Mouse (Mus musculus): ENCODE measurements around the gene Ppp1r1c.
"Not testable (repeated sequence)": the region's sequence is repeated elsewhere in the genome, so short reads cannot be mapped to it uniquely, and the experiment has no call there.

Ppp1r1c gene

DNA sequence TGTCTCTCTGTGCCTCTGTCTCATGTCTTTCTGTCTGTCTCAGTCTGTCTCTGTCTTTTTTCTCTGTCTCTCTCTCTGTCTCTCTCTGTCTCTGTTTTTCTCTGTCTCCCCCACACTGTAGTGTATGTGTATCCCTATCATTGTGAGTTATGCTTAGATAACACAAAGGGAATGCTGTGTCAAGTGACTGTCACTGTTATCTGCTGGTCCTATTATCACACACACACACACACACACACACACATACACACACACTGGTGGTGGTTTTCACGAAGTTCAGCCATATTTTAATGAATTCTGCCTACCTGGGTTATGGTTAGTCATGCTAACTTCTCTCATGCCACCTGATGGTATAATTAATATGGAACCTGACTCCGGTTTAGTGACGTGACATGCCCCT is 44.1 kb downstream of the Ppp1r1c start:
- DNase-seq: no peak

DNA sequence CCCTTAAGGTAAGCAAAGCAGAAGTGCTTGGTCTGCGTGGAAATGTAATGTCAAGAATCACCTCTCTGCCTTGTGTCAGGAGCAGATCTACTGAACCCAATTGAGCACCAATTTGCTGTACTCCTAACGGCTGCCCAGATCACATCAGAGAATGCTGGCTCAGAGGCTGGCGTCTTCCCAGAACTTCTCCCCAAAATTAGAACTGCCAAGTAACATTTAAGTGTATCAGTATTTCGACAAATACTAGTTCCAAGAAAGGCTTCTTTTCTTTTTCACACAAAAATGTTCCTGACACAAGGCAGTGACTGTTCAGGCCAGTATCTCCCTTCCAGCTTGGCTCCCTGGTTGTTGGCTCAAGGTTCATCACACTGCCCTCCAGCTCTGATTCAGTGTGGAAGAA is 52.4 kb downstream of the Ppp1r1c start:
- no peak for DNase-seq

DNA sequence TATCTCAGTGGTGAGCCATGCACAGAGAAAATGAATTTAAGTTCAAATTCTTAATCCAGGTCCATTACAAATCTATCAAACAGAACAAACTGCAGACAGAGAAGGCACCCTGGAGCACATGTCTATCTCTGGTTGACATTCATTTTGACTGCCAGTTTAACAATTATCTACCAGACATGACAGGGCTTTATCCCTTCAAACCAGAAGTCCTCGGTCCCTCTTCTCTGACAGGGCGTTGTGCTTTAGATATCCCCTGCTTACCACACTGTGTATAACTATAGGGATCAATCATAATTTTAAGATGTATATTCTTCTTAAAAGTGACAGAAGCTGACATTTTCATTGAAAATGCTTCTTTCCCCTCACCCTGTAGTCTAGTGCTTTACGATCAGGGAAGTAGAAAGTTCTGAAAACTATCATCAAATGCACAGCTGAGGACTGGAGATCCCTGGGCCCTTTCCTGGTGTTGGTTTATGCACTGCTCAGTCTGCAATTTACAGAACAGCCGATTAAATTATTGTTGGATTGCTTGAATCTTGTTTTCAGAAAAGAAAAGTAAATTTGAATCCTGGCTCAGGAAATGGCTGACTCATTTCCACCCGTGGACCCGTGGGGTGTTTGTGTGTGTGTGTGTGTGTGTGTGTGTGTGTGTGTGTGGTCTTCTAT is 55.3 kb downstream of the Ppp1r1c start:
- DNase-seq: no peak

DNA sequence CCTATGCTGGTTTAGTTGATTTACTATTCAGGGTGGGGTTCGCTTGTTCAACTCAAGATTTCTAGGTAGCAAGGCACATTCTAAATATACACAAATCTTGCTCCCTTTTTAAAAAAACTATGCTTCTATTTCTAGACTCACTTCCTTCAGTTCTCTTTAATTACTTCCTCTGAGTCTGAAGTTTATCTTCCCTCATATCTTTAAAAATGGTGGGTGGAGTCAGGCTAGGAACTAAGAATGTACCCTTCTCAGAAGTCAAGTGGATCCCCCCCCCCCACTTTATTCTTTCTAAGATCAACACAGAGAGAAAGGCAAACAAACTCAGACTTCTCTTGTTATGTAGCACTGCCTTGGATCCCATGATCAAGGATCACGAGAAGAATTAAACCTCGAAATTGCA is 57.5 kb downstream of the Ppp1r1c start:
- no peak for DNase-seq

DNA sequence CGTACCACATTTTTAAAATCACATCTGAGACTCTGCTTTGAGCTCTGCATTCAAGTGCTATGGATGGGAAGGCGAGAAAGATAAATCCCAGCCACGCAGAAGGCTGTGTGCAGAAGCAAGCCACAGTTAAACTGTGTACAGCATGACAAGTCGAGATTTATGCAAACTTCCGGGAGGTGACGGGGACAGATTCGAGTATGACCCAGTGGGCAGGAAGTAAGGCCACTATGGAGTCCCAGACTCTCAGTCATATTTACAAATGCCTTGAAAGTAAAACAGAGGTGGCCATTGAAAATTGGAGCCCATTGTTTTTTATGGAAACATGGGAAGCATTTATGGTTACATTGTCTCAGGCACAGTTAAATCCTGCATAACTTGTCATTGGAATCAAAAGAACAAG is 58.1 kb downstream of the Ppp1r1c start:
- no peak for DNase-seq

DNA sequence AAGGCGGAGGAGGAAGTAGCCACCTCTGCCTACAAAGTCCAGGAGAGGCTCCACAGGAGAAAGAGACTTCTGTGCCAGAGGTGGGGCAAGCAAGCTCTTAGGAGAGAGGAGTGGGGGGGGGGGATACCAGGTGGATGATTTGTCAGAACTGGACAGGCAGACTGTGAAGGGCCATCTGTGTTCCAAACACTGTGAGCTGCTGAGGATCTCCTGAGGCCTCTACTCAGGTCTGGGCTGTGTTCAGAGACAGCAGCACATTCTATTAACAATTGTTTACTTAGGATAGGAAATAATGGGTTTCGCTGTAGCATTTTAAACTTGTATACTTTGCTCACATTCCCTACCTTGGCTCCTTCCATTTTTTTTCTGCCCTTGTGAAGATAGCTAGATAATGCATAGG is 61.0 kb downstream of the Ppp1r1c start:
- no peak for DNase-seq

DNA sequence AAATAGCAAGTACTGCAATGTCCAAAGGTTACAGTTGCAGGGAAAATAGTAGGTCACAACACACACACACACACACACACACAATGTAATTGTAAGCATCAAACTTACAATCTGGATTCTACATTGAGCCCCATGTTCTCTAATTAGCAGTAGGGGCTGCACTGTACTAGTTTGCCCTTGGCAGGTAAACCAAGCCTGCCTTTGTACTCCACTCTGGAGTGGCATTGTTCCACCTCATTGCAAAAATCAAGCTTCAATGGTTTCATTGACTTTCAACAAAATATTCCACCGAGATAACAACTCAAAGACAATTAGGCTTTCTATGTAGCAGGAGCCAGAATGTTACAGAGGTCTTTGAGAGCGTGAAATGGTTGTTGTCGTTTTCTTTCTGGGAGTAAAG is 62.7 kb downstream of the Ppp1r1c start:
- no peak for DNase-seq

DNA sequence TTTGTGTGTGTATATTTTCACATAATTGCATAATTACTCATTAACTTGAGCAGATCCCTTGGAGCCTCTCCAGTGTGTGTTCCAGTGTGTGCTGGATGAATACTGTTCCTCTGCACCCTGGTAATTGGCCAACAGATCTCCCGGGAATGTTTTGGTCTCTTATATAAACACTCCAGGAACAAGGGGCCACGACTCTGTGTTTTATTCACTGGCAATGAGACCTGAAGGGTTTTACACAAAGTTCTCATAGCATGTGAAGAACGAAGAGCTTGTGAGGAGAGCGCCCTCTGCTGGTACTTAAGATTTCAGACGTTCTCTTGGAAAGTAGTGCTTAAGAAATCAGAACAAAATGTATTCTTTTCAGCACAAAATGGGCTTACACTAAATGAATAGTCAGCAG is 66.8 kb downstream of the Ppp1r1c start:
- DNase-seq: peak; percentile 96

DNA sequence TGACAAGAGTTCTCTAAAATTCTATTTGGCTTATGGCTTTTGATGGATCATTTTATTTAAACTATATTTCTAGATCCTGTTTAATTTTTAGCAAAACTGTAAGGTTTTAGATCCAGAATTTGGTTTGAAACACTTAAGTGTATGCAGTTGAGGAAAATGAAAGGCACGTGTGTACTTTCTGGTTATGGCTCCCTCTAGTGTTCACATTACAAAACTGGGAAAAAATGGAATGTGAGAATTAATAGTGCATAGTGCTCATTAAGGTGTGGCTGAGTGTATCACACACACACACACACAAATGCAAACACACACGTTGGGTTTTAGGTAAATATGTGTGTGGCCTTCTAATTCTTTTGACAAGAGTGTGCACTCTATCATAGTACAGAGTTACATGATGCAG is 70.2 kb downstream of the Ppp1r1c start:
- DNase-seq: no peak

DNA sequence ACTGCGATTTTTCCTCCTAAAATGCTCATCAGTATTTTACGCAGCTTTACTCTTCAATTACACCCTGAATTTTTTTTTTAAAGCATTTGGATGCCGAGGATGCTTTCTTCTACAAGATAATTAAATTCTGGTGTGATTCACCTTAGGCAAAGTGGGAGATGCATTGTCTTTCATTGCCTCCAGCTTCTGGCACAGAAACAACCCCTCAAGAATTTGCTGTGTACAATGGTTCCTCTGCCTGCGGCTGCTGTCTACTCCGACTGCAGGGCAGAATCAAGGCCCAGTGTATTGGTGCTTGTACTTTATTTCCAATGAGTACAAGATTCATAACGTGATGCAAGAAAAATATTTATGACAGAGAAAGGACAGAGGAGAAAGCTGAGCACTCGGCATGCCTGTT is 73.2 kb downstream of the Ppp1r1c start:
- no peak for DNase-seq

DNA sequence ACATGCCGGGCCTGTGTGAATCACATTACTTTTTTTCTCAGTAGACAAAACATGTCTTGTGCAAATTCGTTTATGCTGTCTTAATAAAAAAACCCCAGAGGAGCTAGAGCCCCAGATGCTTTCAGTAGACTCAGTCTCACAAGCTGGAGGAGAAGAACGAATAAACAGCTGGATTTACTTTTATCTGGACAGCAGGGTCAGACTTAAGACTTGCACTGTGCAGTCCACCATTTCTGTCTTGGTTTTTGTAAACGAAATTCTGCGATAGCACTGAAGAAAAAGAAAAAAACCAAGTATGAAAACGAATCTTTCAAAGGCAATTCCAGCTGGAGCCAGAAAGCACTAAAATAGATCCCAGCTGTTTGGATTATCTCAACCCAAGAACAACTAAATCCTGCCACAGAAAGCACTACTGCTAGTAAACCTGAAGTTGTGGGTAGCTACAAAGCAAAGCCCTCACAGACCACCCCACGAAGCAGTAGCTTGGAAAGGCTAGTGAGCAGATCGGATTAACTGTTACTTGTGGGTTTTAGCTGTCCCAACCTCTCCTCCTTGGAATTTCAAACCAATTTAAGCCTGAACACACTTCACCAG is 78.1 kb downstream of the Ppp1r1c start:
- peak; percentile 84 for DNase-seq

DNA sequence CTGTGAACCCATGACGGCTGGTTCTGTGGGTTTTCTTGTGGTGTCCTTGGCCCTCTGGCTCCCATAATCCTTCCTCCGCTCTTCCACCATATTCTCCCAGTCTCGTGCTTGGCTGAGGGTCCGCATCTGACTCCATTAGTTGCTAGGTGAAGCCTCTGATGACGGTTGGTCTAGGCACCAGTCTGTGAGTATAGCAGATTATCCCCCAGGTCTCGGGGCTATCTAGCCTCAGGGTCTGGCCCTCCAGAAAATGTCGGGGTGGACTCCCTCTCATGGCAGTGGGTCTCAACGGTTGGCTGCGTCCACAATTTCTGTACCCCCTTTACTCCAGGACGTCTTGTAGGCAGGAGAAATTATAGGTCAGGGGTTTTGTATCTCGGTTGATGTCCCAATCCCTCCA is 78.9 kb downstream of the Ppp1r1c start:
- peak; percentile 55 for DNase-seq

DNA sequence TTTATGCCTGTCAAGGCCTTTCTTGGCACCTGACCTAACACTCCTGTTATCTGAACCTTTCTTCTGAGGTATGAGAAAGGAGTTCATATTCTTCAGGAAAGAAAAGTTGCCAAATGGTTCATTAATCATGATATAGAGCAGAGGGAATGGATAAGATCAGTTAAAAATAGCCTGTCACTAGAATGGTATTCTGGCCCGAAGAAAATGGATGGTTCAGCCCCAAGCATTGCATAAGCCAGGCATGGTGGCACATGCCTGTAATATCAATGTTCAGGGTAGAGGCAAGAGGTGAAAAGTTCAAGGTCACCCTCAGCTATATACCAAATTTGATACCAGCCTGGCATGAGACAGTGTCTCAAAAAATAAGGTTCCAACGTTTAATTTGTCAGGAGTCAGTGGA is 85.6 kb downstream of the Ppp1r1c start:
- no peak for DNase-seq

DNA sequence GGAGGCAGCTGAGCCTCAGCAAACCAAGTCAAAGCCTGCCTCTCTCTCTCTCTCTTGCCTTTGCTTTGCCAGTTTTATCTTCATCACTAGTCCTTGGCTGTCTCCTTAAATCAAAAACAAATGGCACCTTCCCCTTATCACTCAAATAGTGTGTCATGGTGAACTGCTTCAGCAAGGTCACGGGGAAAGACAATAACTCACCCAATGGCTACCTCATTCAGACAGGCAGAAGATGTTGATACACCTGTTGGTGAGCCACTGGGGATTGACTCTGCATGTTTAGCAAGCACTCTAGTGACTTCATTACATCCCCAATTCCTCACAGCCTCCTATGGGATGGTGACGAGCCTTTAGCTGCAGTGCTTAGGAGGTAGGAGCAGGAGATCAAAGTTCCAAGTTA is 89.9 kb downstream of the Ppp1r1c start:
- DNase-seq: no peak

DNA sequence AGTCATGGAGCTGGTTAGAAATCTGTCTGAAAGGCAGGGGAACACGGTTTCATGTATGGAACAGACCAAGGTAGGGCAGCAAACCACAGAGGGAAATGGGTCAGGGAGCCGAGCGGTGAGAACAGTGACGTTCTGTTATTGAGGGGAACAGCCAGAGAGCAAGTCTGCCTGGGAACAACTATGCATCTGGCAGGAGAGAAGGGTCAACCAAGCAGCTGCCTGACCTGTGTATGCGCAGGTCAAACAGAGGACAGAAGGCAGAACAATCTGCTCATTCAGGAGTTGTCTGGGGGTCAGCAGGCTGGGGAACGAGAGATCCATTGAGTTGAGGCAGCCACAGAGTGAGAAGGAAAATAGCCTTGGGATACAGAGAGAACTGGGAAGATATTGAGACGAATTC is 91.0 kb downstream of the Ppp1r1c start:
- no peak for DNase-seq

DNA sequence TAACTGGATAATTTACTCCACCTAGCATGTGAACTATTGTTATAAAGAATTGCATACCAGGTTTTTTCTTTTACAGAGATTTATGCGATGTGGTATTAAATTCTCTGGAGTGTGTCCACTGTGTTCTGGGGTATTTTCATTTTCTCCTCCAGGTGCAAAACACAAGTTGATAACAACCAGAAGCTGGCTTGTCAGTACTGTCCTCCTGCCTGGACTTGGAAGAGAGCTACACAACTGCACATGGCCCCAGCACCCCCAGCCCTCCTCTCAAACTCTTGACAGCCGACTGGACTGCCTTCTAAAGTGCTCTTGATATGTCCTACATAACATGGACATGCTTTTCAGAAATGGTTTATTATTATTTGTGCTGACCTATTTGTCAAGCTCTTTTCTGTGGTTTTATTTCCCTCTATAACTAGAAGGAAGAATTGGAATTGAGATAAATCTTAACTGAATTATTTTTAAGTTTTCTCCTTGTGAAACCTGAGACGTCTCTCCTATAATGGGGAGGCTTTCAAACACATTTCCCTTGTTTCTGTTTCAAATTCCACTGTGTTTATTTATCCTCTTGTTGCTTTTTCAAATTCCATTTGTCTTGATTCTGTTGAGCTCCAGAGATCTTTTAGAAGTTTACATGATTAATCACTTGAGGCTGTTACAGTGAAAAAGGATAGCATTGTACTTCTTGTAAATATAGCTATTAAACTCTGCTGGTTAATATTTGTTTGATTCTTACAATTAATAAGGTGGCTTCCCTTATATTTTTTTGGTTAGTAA is 108.3 kb downstream of the Ppp1r1c start:
- DNase-seq: no peak

DNA sequence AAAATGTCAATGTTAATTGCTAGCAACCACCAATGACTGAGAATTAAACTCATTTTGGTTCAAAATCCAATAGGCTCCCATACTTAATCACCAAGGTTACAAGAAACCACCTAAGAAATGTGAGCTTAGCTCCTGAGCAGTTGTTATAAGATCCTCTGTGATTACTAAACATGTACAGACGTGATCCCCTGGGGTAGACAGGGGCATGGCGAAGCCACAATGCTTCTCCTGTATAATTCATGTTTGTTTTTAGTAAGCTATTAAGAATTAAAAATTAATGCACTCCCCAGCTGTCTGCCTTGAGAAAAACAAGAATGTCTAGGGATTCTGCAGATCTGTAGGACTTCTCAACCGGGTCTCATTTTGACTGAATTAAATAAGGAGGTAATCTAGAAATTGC is 112.0 kb downstream of the Ppp1r1c start:
- DNase-seq: no peak

DNA sequence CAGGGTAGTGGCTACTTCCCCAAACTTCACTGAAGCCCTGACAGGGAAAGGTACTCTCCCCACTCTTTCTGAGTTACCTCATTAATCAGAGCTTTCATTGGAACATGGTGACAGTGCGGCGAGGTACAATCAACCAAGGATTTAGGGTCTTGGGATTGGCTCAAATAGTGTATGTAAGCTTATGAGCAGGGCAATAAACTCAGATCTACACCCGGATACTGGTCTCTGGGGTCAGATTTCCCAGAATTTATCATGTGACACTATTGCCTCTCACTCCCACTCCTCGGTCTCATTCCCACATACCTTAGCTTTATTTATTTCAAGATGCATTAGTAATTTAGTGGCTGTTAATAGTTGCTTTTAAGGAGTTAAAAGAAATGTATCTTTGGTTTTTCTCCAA is 118.3 kb downstream of the Ppp1r1c start:
- no peak for DNase-seq

DNA sequence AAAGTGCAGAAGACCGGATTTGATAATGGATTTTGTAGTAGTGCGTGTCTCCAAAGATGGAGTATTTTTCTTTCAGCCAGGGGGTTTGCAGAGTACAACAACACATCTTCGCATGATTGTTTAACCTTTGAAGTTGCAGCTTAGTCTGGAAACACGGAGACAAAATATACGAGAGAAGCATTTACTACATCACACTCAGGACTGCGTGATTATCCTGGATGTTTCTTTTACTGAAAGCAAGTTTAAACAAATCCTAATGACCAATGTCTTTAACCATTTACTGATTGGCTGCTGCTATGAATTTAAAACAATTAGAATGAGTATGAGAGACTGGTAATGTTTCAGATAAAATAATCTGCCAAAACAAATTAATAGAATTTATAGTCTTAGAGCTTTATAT is 131.5 kb downstream of the Ppp1r1c start:
- no peak for DNase-seq

DNA sequence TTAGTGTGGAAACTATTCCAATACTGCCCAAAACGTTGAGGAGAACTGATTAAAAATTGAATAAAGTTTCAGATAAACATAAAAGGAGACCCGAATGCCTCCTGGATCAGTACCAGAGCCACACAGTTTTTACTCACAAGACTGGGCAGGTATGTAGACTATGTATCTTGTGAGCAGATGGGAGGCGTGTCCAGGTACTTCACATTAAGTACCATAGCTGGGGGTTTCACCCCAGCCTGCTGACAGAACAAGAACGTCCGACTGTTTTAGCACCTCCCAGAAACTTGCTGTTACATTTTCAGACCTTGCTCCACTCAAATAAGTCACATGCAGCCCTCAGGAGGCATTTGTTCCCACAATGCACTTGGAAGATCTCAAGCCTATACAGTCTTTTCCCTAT is 131.9 kb downstream of the Ppp1r1c start:
- no peak for DNase-seq

DNA sequence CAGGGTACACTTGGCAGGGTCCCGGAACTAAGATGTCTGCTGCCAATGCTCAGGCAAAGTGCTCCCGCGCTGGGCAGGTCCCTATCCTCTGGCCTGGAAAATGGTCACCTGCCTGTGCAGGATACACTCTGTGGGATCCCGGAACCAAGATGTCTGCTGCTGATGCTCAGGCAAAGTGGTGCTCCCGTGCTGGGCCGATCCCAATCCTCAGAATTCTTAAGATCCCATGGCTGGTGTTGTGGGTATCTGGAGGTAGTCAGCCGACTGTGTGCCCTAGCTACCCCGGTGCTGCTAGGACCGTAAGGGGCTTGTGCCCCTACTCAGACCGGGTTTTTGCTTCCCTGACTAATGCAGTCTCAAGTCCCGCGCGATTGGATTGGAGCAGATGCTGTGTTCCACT is 139.8 kb downstream of the Ppp1r1c start:
- DNase-seq: not testable (repeated sequence)

DNA sequence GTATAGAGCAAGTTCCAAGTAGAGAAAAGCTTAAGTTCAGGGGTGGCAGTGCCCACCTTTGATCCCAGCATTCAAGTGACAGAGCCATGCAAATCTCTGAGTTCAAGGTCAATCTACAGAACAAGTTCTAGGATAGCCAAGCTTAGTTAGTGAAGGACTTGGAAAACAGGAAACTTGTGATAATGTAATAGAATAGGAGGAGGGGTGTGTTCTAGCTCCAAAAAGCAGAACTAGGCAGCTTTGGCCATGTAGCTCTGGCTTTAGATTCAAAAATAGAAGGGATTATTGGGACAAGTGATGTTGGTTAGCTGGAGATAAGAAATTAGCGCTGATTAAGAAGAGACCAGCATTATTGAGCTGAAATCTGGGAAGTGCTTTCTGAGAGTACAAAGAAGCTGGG is 149.3 kb downstream of the Ppp1r1c start:
- no peak for DNase-seq

DNA sequence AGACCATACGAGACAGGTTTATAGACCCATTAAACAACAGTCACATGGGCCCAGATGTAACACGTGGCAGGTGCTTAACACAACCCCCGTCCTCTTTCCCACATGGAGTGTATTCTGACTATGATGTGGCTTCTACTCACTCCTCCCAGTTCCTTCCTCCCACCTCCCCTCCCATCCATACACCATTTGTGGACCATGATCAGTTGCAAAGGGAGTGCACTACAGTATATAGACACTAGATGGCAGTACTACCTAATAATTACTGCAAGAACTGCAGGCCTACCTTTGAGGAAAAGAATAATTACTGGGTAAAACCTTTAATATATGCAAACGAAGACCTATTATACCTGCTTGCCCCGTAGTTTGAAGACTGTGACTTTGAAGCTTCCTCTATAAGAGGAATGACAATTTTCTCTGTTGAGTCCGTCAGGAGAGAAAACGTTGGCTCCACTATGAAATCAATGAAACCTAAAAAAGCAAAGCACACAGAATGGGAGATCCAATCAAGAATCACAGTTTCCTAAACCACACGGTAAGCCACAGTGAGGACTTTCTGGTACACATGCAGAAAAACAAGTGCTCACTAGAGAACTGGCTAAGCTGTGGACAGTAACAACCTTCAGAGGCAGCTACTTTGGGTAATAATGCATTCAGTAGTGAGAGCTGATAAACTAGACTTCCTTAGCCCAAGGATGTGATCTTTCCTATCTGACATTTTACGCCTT is 157.9 kb downstream of the Ppp1r1c start:
- DNase-seq: peak; percentile 89

Data from heart, adult 11 months (tissue).